Mouse (Mus musculus): ENCODE measurements at regions not wholly inside any gene's neighbourhood (a gene's known extent, or its start where the extent isn't known, plus 50 kb on each side); places are given as distances from the start of the nearest gene placed in this dataset.

GRCm38 (mm10) chr14:17414246-17414888 is 245.7 kb upstream of the Thrb start:
- TF ChIP-seq CTCF (IDR thresholded peaks at IDR 0.05; ENCODE audit: low read depth): no peak
- TF ChIP-seq EP300 (IDR thresholded peaks at IDR 0.05; ENCODE audit: low read depth): no peak
